In genomic region chr3:58338976-58339375, GRCm38 (mm10) we compare ENCODE assay signal across 14 mouse cellular contexts.
DNase-seq lines count a peak whose midpoint lies in the region.
"Had no signal": no experiment of that assay in that cellular context is flagged by ENCODE, and none has a peak within 500 bp of the region (broad histone marks: within the 10 kb centered on the region; RNA-seq: fewer than 3 reads in every experiment).

No protein-coding gene starts in this region.

- DNase-seq in NIH3T3 (ENCODE audit: low read depth): peak; percentile 68
- peak; percentile 70 for DNase-seq in adrenal gland, adult 2 months
- DNase-seq in adrenal gland, postnatal 10 days: peak; percentile 23
- DNase-seq in adrenal gland, postnatal 25 days: peak; percentile 19
- no peak for DNase-seq in left cerebral cortex, adult 8-10 months (ENCODE audit: low spot score in 2 of 2)
- DNase-seq in ovary, postnatal 36 days (ENCODE audit: low spot score): no peak
- DNase-seq in natural killer cell, adult 2 months (ENCODE audit: low spot score in 2 of 2): no peak
- no peak for DNase-seq in urinary bladder, adult 18-20 months (ENCODE audit: low spot score in 2 of 2)
- DNase-seq: cerebellum, adult 11-12 months; cerebellum, adult 2 months; cerebellum, adult 9-10 months; cerebellum, postnatal 10 days; cerebellum, postnatal 25 days; forebrain, postnatal 0 days had no signal

Comparison
In these comparisons a context has a peak if more than half of its experiments do, and no peak if none do; other contexts are left out.
1. DNase-seq: peak in NIH3T3 (single experiment), adrenal gland, adult 2 months (single experiment), adrenal gland, postnatal 10 days (single experiment) and adrenal gland, postnatal 25 days (single experiment); none in left cerebral cortex, adult 8-10 months (0 of 2), ovary, postnatal 36 days (single experiment), natural killer cell, adult 2 months (0 of 2) and urinary bladder, adult 18-20 months (0 of 2).